In the genomic region with DNA sequence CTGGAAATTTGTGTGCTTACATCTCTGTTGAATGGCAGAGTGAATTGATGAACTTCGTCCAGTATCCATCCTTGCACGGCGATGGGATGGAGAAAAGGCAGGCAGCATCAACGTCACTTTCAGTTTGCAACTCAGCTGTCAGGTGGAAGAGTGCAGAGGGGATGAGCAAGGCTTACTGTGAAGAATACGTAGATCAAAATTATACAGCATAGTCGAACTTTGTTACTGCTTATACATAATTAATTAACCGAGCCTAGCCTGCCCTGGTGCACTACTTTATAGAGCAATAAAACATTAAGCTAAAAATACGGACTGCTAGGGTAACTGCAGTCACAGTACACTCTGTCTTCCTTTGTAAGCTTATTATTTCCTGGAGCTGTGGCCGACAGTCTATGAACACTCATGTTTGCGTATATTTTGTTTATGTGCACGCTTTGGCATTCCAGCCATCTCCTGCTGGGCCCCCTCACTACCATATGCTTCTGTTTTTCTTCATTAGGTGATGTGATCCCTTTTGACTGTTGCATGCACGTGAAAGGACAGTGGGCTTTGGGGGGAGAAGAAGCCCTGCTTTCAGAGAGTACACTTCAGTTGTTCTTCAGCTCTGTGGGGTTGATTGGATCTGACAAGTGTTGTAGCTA, we compare ENCODE assay signal across 10 mouse cellular contexts.
DNase-seq lines count a peak whose midpoint lies in the region; ATAC-seq and TF ChIP-seq lines count a peak whose summit lies in the region.
"Had no signal": no experiment of that assay in that cellular context is flagged by ENCODE, and none has a peak within 500 bp of the region (broad histone marks: within the 10 kb centered on the region; RNA-seq: fewer than 3 reads in every experiment).

No protein-coding gene starts in this region.

- H3K27me3 ChIP-seq in megakaryocyte, embryonic 14.5 days (replicated peaks), result no peaks in the 10 kb centered on the region
- no peaks in the 10 kb centered on the region for H3K27me3 ChIP-seq in limb, embryonic 14.5 days (ENCODE audit: control insufficient read depth, insufficient read depth, low read length)
- no peaks in the 10 kb centered on the region for H3K27me3 ChIP-seq in heart, embryonic 11.5 days (ENCODE audit: control insufficient read depth, insufficient read depth, low read length)
- H3K27me3 ChIP-seq in stomach, postnatal 0 days (ENCODE audit: control insufficient read depth, insufficient read depth, low read length), result no peaks in the 10 kb centered on the region
- H3K27me3 ChIP-seq: liver, embryonic 13.5 days had no signal

- H3K9me3 ChIP-seq in megakaryocyte, embryonic 14.5 days, result no peaks in the 10 kb centered on the region
- no peaks in the 10 kb centered on the region for H3K9me3 ChIP-seq in limb, embryonic 14.5 days (ENCODE audit: control insufficient read depth, low read length)
- no peaks in the 10 kb centered on the region for H3K9me3 ChIP-seq in heart, embryonic 11.5 days (replicated peaks; ENCODE audit: control insufficient read depth, low read length)
- H3K9me3 ChIP-seq in stomach, postnatal 0 days (ENCODE audit: control insufficient read depth, low read length), result no peaks in the 10 kb centered on the region
- H3K9me3 ChIP-seq: liver, embryonic 13.5 days had no signal

- no peak overlapping the region for H3K9ac ChIP-seq in limb, embryonic 14.5 days (ENCODE audit: low read depth, low read length, severe bottlenecking)
- H3K9ac ChIP-seq in heart, embryonic 11.5 days (ENCODE audit: low read depth, low read length), result no peak overlapping the region
- no peak overlapping the region for H3K9ac ChIP-seq in stomach, postnatal 0 days (ENCODE audit: low read length)
- H3K9ac ChIP-seq: liver, embryonic 13.5 days had no signal

- 38% methylated on average over 12 of the region's 12 CpGs for WGBS in limb, embryonic 14.5 days
- WGBS in heart, embryonic 11.5 days (ENCODE audit: insufficient replicate concordance), result 75% methylated on average over 12 of the region's 12 CpGs
- 63% methylated on average over 12 of the region's 12 CpGs for WGBS in stomach, postnatal 0 days

- TF ChIP-seq EP300 in stomach, postnatal 0 days (optimal IDR thresholded peaks at IDR 0.05), result no peak

- H3K36me3 ChIP-seq in megakaryocyte, embryonic 14.5 days (replicated peaks; ENCODE audit: low read length), result no peaks in the 10 kb centered on the region
- no peaks in the 10 kb centered on the region for H3K36me3 ChIP-seq in limb, embryonic 14.5 days (ENCODE audit: control insufficient read depth, insufficient read depth, low read length)
- H3K36me3 ChIP-seq in heart, embryonic 11.5 days (ENCODE audit: control insufficient read depth, insufficient read depth, low read length), result no peaks in the 10 kb centered on the region
- H3K36me3 ChIP-seq in stomach, postnatal 0 days (ENCODE audit: control insufficient read depth, insufficient read depth, low read length), result no peaks in the 10 kb centered on the region
- H3K36me3 ChIP-seq: liver, embryonic 13.5 days had no signal

- ATAC-seq in megakaryocyte, adult 5-6 weeks (ENCODE audit: poor library complexity, severe bottlenecking), result no peak
- no peak for ATAC-seq in limb, embryonic 14.5 days (ENCODE audit: low FRiP score, low read depth)
- ATAC-seq in heart, embryonic 11.5 days (replicated peaks; ENCODE audit: insufficient number of reproducible peaks, low FRiP score, low TSS enrichment), result no peak
- no peak for ATAC-seq in stomach, postnatal 0 days (ENCODE audit: low FRiP score, low TSS enrichment)

- TF ChIP-seq CTCF in stomach, postnatal 0 days (IDR thresholded peaks at IDR 0.05; ENCODE audit: low read depth), result no peak

- TF ChIP-seq POLR2A in limb, embryonic 14.5 days (IDR thresholded peaks at IDR 0.05; ENCODE audit: borderline replicate concordance, extremely low read depth, insufficient read depth, insufficient read length), result no peak

- peak; percentile 81 to 82 for DNase-seq in cerebellum, postnatal 25 days
- DNase-seq in limb, embryonic 14.5 days (ENCODE audit: low spot score), result no peak
- DNase-seq in urinary bladder, postnatal 4 days (ENCODE audit: low spot score in 2 of 2), result no peak
- no peak for DNase-seq in stomach, postnatal 0 days (ENCODE audit: low spot score)
- DNase-seq: kidney, postnatal 4 days; liver, embryonic 13.5 days; right cerebral cortex, postnatal 4 days had no signal

- H3K4me3 ChIP-seq in megakaryocyte, embryonic 14.5 days (replicated peaks), result peak overlapping the region; percentile 53
- H3K4me3 ChIP-seq in limb, embryonic 14.5 days (replicated peaks; ENCODE audit: low read length), result peak overlapping the region; percentile 19; the same call in 1 of the 2 replicates
- no peak overlapping the region for H3K4me3 ChIP-seq in heart, embryonic 11.5 days (ENCODE audit: low read depth, low read length)
- H3K4me3 ChIP-seq in stomach, postnatal 0 days (ENCODE audit: low read depth, low read length), result no peak overlapping the region
- H3K4me3 ChIP-seq: liver, embryonic 13.5 days had no signal

- peak overlapping the region; percentile 34 for H3K4me2 ChIP-seq in limb, embryonic 14.5 days (replicated peaks; ENCODE audit: low read depth, low read length, severe bottlenecking)
- H3K4me2 ChIP-seq in heart, embryonic 11.5 days, result no peak overlapping the region
- H3K4me2 ChIP-seq in stomach, postnatal 0 days (replicated peaks; ENCODE audit: low read depth), result no peak overlapping the region
- H3K4me2 ChIP-seq: liver, embryonic 13.5 days had no signal

- H3K27ac ChIP-seq in limb, embryonic 14.5 days (replicated peaks; ENCODE audit: low read depth, low read length), result no peak overlapping the region
- H3K27ac ChIP-seq in heart, embryonic 11.5 days (ENCODE audit: low read depth, low read length), result no peak overlapping the region
- no peak overlapping the region for H3K27ac ChIP-seq in stomach, postnatal 0 days (replicated peaks)
- H3K27ac ChIP-seq: liver, embryonic 13.5 days had no signal

- H3K4me1 ChIP-seq in megakaryocyte, embryonic 14.5 days, result no peaks in the 10 kb centered on the region
- no peaks in the 10 kb centered on the region for H3K4me1 ChIP-seq in limb, embryonic 14.5 days (ENCODE audit: control insufficient read depth, insufficient read depth, low read length)
- no peaks in the 10 kb centered on the region for H3K4me1 ChIP-seq in heart, embryonic 11.5 days (ENCODE audit: control insufficient read depth, insufficient read depth, low read length)
- no peaks in the 10 kb centered on the region for H3K4me1 ChIP-seq in stomach, postnatal 0 days (replicated peaks; ENCODE audit: control insufficient read depth, insufficient read depth)
- H3K4me1 ChIP-seq: liver, embryonic 13.5 days had no signal

Comparison
In these comparisons a context has a peak if more than half of its experiments do, and no peak if none do; other contexts are left out.
1. H3K4me3 ChIP-seq: peak in megakaryocyte, embryonic 14.5 days (single experiment) and limb, embryonic 14.5 days (single experiment); none in heart, embryonic 11.5 days (single experiment) and stomach, postnatal 0 days (single experiment).
2. DNase-seq: peak in cerebellum, postnatal 25 days (2 of 2); none in limb, embryonic 14.5 days (single experiment), urinary bladder, postnatal 4 days (0 of 2) and stomach, postnatal 0 days (single experiment).